Mouse (Mus musculus): ENCODE data around the gene Gm45062. TPM values are rescaled to one million over a fixed set of nuclear protein-coding genes. Genes with fewer than 3 reads are reported as not detected.

Gene Gm45062
- polyA plus RNA-seq, 1 experiment from 2014 or later, result 15.9 TPM

GRCm38 (mm10) chr6:8544822-8545221, 285.6 kb downstream of the Gm45062 start:
- ATAC-seq (ENCODE audit: low read depth), result no peak
- Histone ChIP-seq H3K4me3 (no peak overlapping the region), H3K27me3 (no peaks in the 10 kb centered on the region), H3K4me2 (no peak overlapping the region), H3K9me3 (no peaks in the 10 kb centered on the region), H3K36me3 (0 out of 2 replicates have a peak, but pooled peaks cover 5% of the 10 kb centered on the region), H3K9ac (no peak overlapping the region), H3K4me1 (replicated peaks) (no peaks in the 10 kb centered on the region), H3K27ac (replicated peaks) (no peak overlapping the region)
- 97% methylated on average over 5 of the region's 5 CpGs for WGBS

- H3K4me2 ChIP-seq, result no peak overlapping the region
- H3K36me3 ChIP-seq, result 0 out of 2 replicates have a peak, but pooled peaks cover 5% of the 10 kb centered on the region
- H3K27ac ChIP-seq (replicated peaks), result no peak overlapping the region
- no peaks in the 10 kb centered on the region for H3K4me1 ChIP-seq (replicated peaks)
- H3K9me3 ChIP-seq, result no peaks in the 10 kb centered on the region
- WGBS, result 93% methylated on average over 7 of the region's 7 CpGs
- H3K27me3 ChIP-seq, result no peaks in the 10 kb centered on the region
- no peak overlapping the region for H3K9ac ChIP-seq
- no peak overlapping the region for H3K4me3 ChIP-seq
- no peak for ATAC-seq (ENCODE audit: low read depth)
Observed at GRCm38 (mm10) chr6:8545780-8546179, 286.5 kb downstream of the Gm45062 start.

GRCm38 (mm10) chr6:8551155-8551554, 291.9 kb downstream of the Gm45062 start:
- Histone ChIP-seq H3K9me3 (no peaks in the 10 kb centered on the region), H3K9ac (no peak overlapping the region), H3K27ac (replicated peaks) (no peak overlapping the region), H3K27me3 (no peaks in the 10 kb centered on the region), H3K36me3 (peaks cover 3% of the 10 kb centered on the region; the same call in 1 of the 2 replicates), H3K4me1 (replicated peaks) (no peaks in the 10 kb centered on the region), H3K4me3 (no peak overlapping the region), H3K4me2 (no peak overlapping the region)
- 90% methylated on average over 2 of the region's 2 CpGs for WGBS
- ATAC-seq (ENCODE audit: low read depth), result no peak

- Histone ChIP-seq H3K4me2 (no peak overlapping the region), H3K4me1 (replicated peaks) (no peaks in the 10 kb centered on the region), H3K4me3 (no peak overlapping the region), H3K27me3 (no peaks in the 10 kb centered on the region), H3K36me3 (peaks cover 9% of the 10 kb centered on the region; the same call in 1 of the 2 replicates), H3K27ac (replicated peaks) (no peak overlapping the region), H3K9ac (no peak overlapping the region), H3K9me3 (no peaks in the 10 kb centered on the region)
- no peak for ATAC-seq (ENCODE audit: low read depth)
- WGBS, result 92% methylated on average over 5 of the region's 5 CpGs
Observed at GRCm38 (mm10) chr6:8556849-8557571, 297.8 kb downstream of the Gm45062 start.

- H3K9me3 ChIP-seq, result no peaks in the 10 kb centered on the region
- no peaks in the 10 kb centered on the region for H3K27me3 ChIP-seq
- no peak for ATAC-seq (ENCODE audit: low read depth)
- WGBS, result 94% methylated on average over 2 of the region's 2 CpGs
- no peak overlapping the region for H3K4me2 ChIP-seq
- peaks cover 11% of the 10 kb centered on the region for H3K36me3 ChIP-seq
- H3K4me1 ChIP-seq (replicated peaks), result no peaks in the 10 kb centered on the region
- no peak overlapping the region for H3K9ac ChIP-seq
- H3K27ac ChIP-seq (replicated peaks), result no peak overlapping the region
- no peak overlapping the region for H3K4me3 ChIP-seq
Observed at GRCm38 (mm10) chr6:8560682-8561081, 301.4 kb downstream of the Gm45062 start.

- Histone ChIP-seq H3K9me3 (no peaks in the 10 kb centered on the region), H3K27ac (replicated peaks) (no peak overlapping the region), H3K4me1 (replicated peaks) (no peaks in the 10 kb centered on the region), H3K36me3 (0 out of 2 replicates have a peak, but pooled peaks cover 4% of the 10 kb centered on the region), H3K9ac (no peak overlapping the region), H3K4me2 (no peak overlapping the region), H3K27me3 (no peaks in the 10 kb centered on the region), H3K4me3 (no peak overlapping the region)
- 95% methylated on average over 9 of the region's 9 CpGs for WGBS
- no peak for ATAC-seq (ENCODE audit: low read depth)
Observed at GRCm38 (mm10) chr6:8582377-8582776, 323.1 kb downstream of the Gm45062 start.

GRCm38 (mm10) chr6:8583892-8584291, 324.6 kb downstream of the Gm45062 start:
- no peak for ATAC-seq (ENCODE audit: low read depth)
- Histone ChIP-seq H3K9ac (no peak overlapping the region), H3K27me3 (no peaks in the 10 kb centered on the region), H3K4me3 (no peak overlapping the region), H3K36me3 (0 out of 2 replicates have a peak, but pooled peaks cover 4% of the 10 kb centered on the region), H3K4me1 (replicated peaks) (no peaks in the 10 kb centered on the region), H3K4me2 (no peak overlapping the region), H3K27ac (replicated peaks) (no peak overlapping the region), H3K9me3 (no peaks in the 10 kb centered on the region)
- 90% methylated on average over 3 of the region's 3 CpGs for WGBS

- WGBS, result 90% methylated on average over 9 of the region's 9 CpGs
- Histone ChIP-seq H3K4me2 (no peak overlapping the region), H3K36me3 (peaks cover 4% of the 10 kb centered on the region; the same call in 1 of the 2 replicates), H3K4me1 (replicated peaks) (no peaks in the 10 kb centered on the region), H3K9ac (no peak overlapping the region), H3K27ac (replicated peaks) (no peak overlapping the region), H3K9me3 (no peaks in the 10 kb centered on the region), H3K4me3 (no peak overlapping the region), H3K27me3 (no peaks in the 10 kb centered on the region)
- ATAC-seq (ENCODE audit: low read depth), result no peak
Observed at GRCm38 (mm10) chr6:8591665-8592064, 332.4 kb downstream of the Gm45062 start.

- H3K4me2 ChIP-seq, result no peak overlapping the region
- H3K27ac ChIP-seq (replicated peaks), result no peak overlapping the region
- no peak overlapping the region for H3K4me3 ChIP-seq
- no peak overlapping the region for H3K9ac ChIP-seq
- WGBS, result 77% methylated on average over 2 of the region's 2 CpGs
- no peaks in the 10 kb centered on the region for H3K27me3 ChIP-seq
- no peaks in the 10 kb centered on the region for H3K36me3 ChIP-seq
- no peaks in the 10 kb centered on the region for H3K9me3 ChIP-seq
- no peaks in the 10 kb centered on the region for H3K4me1 ChIP-seq (replicated peaks)
- ATAC-seq (ENCODE audit: low read depth), result no peak
Observed at GRCm38 (mm10) chr6:8617369-8617768, 358.1 kb downstream of the Gm45062 start.

GRCm38 (mm10) chr6:8619582-8620350, 360.5 kb downstream of the Gm45062 start:
- ATAC-seq (ENCODE audit: low read depth), result no peak
- 82% methylated on average over 4 of the region's 4 CpGs for WGBS
- Histone ChIP-seq H3K27me3 (no peaks in the 10 kb centered on the region), H3K4me3 (no peak overlapping the region), H3K36me3 (no peaks in the 10 kb centered on the region), H3K4me1 (replicated peaks) (no peaks in the 10 kb centered on the region), H3K4me2 (no peak overlapping the region), H3K9me3 (no peaks in the 10 kb centered on the region), H3K9ac (no peak overlapping the region), H3K27ac (replicated peaks) (no peak overlapping the region)

- no peak for ATAC-seq (ENCODE audit: low read depth)
- Histone ChIP-seq H3K4me1 (replicated peaks) (no peaks in the 10 kb centered on the region), H3K27ac (replicated peaks) (no peak overlapping the region), H3K9ac (no peak overlapping the region), H3K4me3 (no peak overlapping the region), H3K36me3 (no peaks in the 10 kb centered on the region), H3K9me3 (no peaks in the 10 kb centered on the region), H3K4me2 (no peak overlapping the region), H3K27me3 (no peaks in the 10 kb centered on the region)
- 69% methylated on average over 3 of the region's 3 CpGs for WGBS
Observed at GRCm38 (mm10) chr6:8623045-8623444, 363.8 kb downstream of the Gm45062 start.

GRCm38 (mm10) chr6:8628226-8628625, 369.0 kb downstream of the Gm45062 start:
- Histone ChIP-seq H3K27ac (replicated peaks) (no peak overlapping the region), H3K4me3 (no peak overlapping the region), H3K9ac (no peak overlapping the region), H3K36me3 (no peaks in the 10 kb centered on the region), H3K9me3 (no peaks in the 10 kb centered on the region), H3K27me3 (no peaks in the 10 kb centered on the region), H3K4me1 (replicated peaks) (no peaks in the 10 kb centered on the region), H3K4me2 (no peak overlapping the region)
- ATAC-seq (ENCODE audit: low read depth), result no peak
- 91% methylated on average over 8 of the region's 8 CpGs for WGBS
